Mouse (Mus musculus) C2C12 (cell line): ENCODE results near the gene Btbd16.

Experiments
- CTCF ChIP-seq: IDR thresholded peaks from one replicate; pipeline ENCODE4 v1.5.1; 2011; ENCODE audit not compliant: control insufficient read depth, insufficient read depth, insufficient read length
- USF1 ChIP-seq: IDR thresholded peaks from one replicate; pipeline ENCODE4 v1.6.1; 2011; ENCODE audit warnings: low read depth, mild to moderate bottlenecking, control low read depth, moderate library complexity

GRCm38 (mm10) chr7:130867256-130867655 is 93.4 kb downstream of the Btbd16 start:
- TF ChIP-seq CTCF = no peak
- TF ChIP-seq USF1 = no peak
